Mouse (Mus musculus): ENCODE results near the gene Zfp652. TPM values are rescaled to one million over a fixed set of nuclear protein-coding genes. Genes with fewer than 3 reads are reported as not detected.

Zfp652 gene
- total and polyA plus RNA-seq, 2 experiments from 2014 or later = 12.6 to 25.3 TPM

DNA sequence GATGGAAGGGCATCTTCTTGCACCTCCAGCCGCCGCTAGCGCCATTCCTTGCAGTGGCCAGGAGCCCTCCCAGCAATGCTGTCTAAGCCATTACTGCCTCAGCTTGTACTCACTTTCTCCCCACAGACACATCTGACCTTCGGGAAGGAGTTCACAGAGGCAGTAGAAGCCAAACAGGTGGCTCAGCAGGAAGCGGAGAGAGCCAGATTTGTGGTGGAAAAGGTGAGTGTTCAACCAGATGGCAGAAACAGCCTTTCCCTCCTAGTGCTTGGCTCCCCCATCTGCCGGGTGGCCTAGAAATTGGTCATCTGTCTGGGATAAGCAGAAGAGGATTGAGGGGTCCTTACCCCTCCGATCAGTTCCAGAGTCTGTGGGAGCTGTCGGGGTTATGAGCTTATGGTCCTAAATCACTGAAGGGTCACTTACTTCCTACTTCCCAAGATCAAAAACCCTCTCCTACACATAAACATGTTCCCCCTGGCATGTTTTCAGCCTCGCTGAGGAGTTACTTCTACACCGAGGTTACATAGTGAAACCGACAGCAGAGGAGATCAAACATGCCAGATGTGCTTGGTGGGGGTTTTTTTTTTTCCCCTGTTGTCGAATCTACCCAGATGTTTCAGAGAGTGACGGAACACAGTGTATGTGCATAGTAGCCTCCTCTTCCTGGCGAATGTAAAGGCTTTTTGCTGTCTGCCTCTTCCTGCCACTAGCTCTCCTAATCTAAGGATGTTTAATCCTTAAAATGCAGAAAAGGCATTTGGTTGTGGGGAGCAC is 34.4 kb upstream of the Zfp652 start:
- Histone ChIP-seq H3K27ac (ENCODE audit: low read depth, low read length) (no peak overlapping the region), H3K4me2 (ENCODE audit: low read depth, low read length, poor library complexity, severe bottlenecking) (no peak overlapping the region), H3K4me3 (ENCODE audit: low read depth, low read length) (no peak overlapping the region), H3K9me3 (ENCODE audit: low read length) (no peaks in the 10 kb centered on the region), H3K9ac (replicated peaks; ENCODE audit: low read length, poor library complexity, severe bottlenecking) (no peak overlapping the region), H3K36me3 (ENCODE audit: insufficient read depth, low read length) (peaks cover 65% of the 10 kb centered on the region), H3K27me3 (ENCODE audit: insufficient read depth, low read length) (no peaks in the 10 kb centered on the region), H3K4me1 (ENCODE audit: insufficient read depth, low read length) (no peaks in the 10 kb centered on the region)
- DNase-seq (ENCODE audit: low spot score) = no peak
- no peak for TF ChIP-seq CTCF (IDR thresholded peaks at IDR 0.05)
- ATAC-seq (ENCODE audit: low FRiP score) = no peak
- 94% methylated on average over 14 of the region's 14 CpGs for WGBS

DNA sequence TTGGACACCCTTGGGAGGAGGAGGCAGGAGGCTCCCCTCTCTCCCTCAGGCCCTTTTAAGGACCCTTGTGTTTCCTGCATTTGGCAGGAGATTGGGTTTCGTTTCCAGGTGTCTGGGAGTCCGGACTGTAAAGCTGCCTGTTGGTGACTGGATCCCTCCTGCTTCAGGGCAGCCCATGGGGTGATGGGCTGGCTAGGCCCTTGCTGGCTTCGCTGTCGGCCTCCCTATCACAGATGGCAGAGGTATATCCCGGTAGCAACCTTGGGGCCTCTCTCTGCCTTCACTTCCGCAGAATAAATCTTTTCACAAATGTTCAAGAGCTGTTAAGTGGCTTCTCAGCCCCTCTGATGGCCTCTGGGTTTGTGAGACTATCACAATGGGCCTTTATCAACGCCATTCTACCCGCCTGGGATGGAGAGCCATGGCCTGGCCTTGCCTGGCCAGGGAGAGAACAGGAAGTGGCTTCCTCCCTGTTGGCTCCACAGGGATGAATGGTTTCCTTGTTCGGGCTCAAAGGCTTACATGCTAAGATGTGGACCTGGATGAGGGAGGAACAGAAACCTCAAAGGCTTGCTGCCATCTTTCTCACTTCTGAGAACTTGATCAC is 30.4 kb upstream of the Zfp652 start:
- no peak for TF ChIP-seq CTCF (IDR thresholded peaks at IDR 0.05)
- H3K27me3 ChIP-seq (ENCODE audit: insufficient read depth, low read length) = no peaks in the 10 kb centered on the region
- H3K9ac ChIP-seq (replicated peaks; ENCODE audit: low read length, poor library complexity, severe bottlenecking) = no peak overlapping the region
- 75% methylated on average over 9 of the region's 9 CpGs for WGBS
- H3K4me2 ChIP-seq (ENCODE audit: low read depth, low read length, poor library complexity, severe bottlenecking) = no peak overlapping the region
- peaks cover 38% of the 10 kb centered on the region for H3K36me3 ChIP-seq (ENCODE audit: insufficient read depth, low read length)
- no peaks in the 10 kb centered on the region for H3K4me1 ChIP-seq (ENCODE audit: insufficient read depth, low read length)
- H3K27ac ChIP-seq (ENCODE audit: low read depth, low read length) = no peak overlapping the region; the same call in 1 of the 2 replicates
- DNase-seq (ENCODE audit: low spot score) (no peak), ATAC-seq (ENCODE audit: low FRiP score) (no peak)
- no peak overlapping the region for H3K4me3 ChIP-seq (ENCODE audit: low read depth, low read length)
- no peaks in the 10 kb centered on the region for H3K9me3 ChIP-seq (ENCODE audit: low read length)

DNA sequence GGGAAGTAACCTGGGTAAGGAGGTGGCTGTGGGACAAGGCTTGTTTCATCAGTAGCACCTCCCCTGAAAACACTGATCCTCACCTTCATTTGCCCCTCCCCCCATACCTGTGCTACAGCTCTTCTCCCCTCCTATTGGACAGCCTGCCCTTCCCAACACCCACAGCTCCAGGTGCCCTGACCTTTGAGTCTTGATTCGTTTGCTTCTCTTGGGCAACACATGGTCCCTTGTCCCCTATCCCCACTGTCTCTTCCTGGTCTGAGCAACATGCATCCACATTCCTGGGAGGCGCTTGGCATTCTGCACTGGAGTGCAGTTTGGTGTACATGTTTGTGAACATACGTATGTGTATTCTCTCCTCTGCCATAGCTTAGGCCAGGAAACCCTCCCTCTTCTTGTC is 29.5 kb upstream of the Zfp652 start:
- 90% methylated on average over 3 of the region's 3 CpGs for WGBS

DNA sequence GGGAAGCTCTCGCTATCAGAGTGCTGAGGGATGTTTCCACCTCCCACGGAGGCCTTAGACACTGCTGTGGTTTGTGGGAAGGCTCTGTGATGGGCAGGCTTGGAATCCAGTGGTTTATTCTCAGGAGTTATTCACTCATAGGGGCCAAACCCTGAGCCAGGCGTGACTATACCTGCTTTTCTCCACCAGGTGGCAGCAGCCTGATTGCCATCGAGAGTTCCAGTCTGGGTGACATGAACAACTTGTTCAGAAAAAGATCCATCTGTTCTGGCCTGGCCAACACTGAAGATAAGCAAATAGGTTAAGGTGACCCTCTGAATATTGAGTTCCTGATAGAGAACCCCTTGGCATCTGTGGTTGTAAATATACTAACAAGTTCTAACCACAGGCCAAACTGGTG is 26.4 kb upstream of the Zfp652 start:
- TF ChIP-seq CTCF (IDR thresholded peaks at IDR 0.05) = peak; percentile 96
- WGBS = 5% methylated on average over 4 of the region's 4 CpGs
- Histone ChIP-seq H3K27ac (ENCODE audit: low read depth, low read length) (no peak overlapping the region), H3K4me3 (ENCODE audit: low read depth, low read length) (no peak overlapping the region), H3K9me3 (ENCODE audit: low read length) (no peaks in the 10 kb centered on the region), H3K27me3 (ENCODE audit: insufficient read depth, low read length) (no peaks in the 10 kb centered on the region), H3K9ac (replicated peaks; ENCODE audit: low read length, poor library complexity, severe bottlenecking) (no peak overlapping the region), H3K4me2 (ENCODE audit: low read depth, low read length, poor library complexity, severe bottlenecking) (no peak overlapping the region), H3K4me1 (ENCODE audit: insufficient read depth, low read length) (no peaks in the 10 kb centered on the region), H3K36me3 (ENCODE audit: insufficient read depth, low read length) (peaks cover 10% of the 10 kb centered on the region)
- DNase-seq (ENCODE audit: low spot score) (peak; percentile 81), ATAC-seq (ENCODE audit: low FRiP score) (no peak)

More for the DNA sequence above, 29.5 kb upstream of the Zfp652 start:
- no peak overlapping the region for H3K4me3 ChIP-seq (ENCODE audit: low read depth, low read length)
- no peaks in the 10 kb centered on the region for H3K27me3 ChIP-seq (ENCODE audit: insufficient read depth, low read length)
- H3K4me2 ChIP-seq (ENCODE audit: low read depth, low read length, poor library complexity, severe bottlenecking) = no peak overlapping the region
- H3K4me1 ChIP-seq (ENCODE audit: insufficient read depth, low read length) = no peaks in the 10 kb centered on the region
- TF ChIP-seq CTCF (IDR thresholded peaks at IDR 0.05) = no peak
- H3K36me3 ChIP-seq (ENCODE audit: insufficient read depth, low read length) = peaks cover 29% of the 10 kb centered on the region
- ATAC-seq (ENCODE audit: low FRiP score) (no peak), DNase-seq (ENCODE audit: low spot score) (no peak)
- H3K9ac ChIP-seq (replicated peaks; ENCODE audit: low read length, poor library complexity, severe bottlenecking) = no peak overlapping the region
- H3K27ac ChIP-seq (ENCODE audit: low read depth, low read length) = no peak overlapping the region
- no peaks in the 10 kb centered on the region for H3K9me3 ChIP-seq (ENCODE audit: low read length)

DNA sequence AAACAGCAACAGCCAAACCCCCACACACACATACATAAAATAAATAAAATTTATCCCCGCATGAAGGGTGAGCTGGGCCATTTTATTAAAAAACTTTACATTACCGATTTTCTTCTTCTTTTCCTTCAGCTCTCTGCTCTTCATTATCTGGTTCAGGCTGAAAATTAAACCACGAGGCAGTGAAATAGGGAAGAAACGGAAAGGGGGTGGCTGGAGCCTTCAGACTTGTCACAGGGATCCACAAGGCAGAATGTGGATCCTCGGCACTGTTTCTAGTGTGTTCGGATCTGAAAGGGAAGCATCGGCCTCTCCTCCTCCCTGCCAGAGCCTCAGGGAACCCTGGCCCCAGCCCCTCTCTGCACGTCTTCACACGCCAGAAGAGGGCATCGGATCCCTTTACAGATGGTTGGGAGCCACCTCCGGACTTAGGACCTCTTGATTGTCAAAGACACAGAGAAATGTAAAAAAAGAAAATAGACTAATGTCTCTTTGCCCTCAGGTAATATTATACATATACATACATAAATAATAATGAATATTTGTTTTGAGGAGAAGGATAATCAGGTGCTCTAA is 25.3 kb upstream of the Zfp652 start:
- no peaks in the 10 kb centered on the region for H3K9me3 ChIP-seq (ENCODE audit: low read length)
- DNase-seq (ENCODE audit: low spot score) = no peak
- no peak overlapping the region for H3K27ac ChIP-seq (ENCODE audit: low read depth, low read length)
- ATAC-seq (ENCODE audit: low FRiP score) = no peak
- peak; percentile 48 for TF ChIP-seq CTCF (IDR thresholded peaks at IDR 0.05)
- no peak overlapping the region for H3K4me3 ChIP-seq (ENCODE audit: low read depth, low read length)
- no peak overlapping the region for H3K9ac ChIP-seq (replicated peaks; ENCODE audit: low read length, poor library complexity, severe bottlenecking)
- no peaks in the 10 kb centered on the region for H3K27me3 ChIP-seq (ENCODE audit: insufficient read depth, low read length)
- peaks cover 2% of the 10 kb centered on the region; the same call in 1 of the 2 replicates for H3K36me3 ChIP-seq (ENCODE audit: insufficient read depth, low read length)
- no peaks in the 10 kb centered on the region for H3K4me1 ChIP-seq (ENCODE audit: insufficient read depth, low read length)
- no peak overlapping the region for H3K4me2 ChIP-seq (ENCODE audit: low read depth, low read length, poor library complexity, severe bottlenecking)
- WGBS = 42% methylated on average over 11 of the region's 11 CpGs

DNA sequence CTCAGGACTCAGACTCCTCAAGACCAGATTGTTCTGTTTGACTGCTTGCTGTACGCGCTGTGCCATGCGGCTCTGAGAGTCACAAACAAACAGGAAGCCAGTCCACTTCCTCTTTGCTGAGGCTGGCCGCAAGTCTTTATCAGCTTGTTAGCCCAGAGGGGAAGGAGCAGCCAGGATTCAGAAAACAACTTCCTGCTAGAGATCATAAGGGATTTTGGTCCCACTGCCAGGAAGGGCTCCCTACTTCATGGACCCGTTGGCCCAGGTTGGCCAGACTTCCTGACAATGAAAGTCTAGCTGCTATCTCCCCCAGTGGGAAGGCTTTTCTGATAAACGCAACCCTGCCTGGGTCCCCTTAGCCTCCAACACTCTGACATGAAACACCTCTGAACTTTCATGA is 24.0 kb upstream of the Zfp652 start:
- Histone ChIP-seq H3K36me3 (ENCODE audit: insufficient read depth, low read length) (no peaks in the 10 kb centered on the region), H3K27me3 (ENCODE audit: insufficient read depth, low read length) (no peaks in the 10 kb centered on the region), H3K9me3 (ENCODE audit: low read length) (no peaks in the 10 kb centered on the region), H3K4me1 (ENCODE audit: insufficient read depth, low read length) (no peaks in the 10 kb centered on the region), H3K27ac (ENCODE audit: low read depth, low read length) (no peak overlapping the region), H3K4me2 (ENCODE audit: low read depth, low read length, poor library complexity, severe bottlenecking) (no peak overlapping the region), H3K4me3 (ENCODE audit: low read depth, low read length) (no peak overlapping the region), H3K9ac (replicated peaks; ENCODE audit: low read length, poor library complexity, severe bottlenecking) (no peak overlapping the region)
- ATAC-seq (ENCODE audit: low FRiP score) (no peak), DNase-seq (ENCODE audit: low spot score) (no peak)
- WGBS = 86% methylated on average over 6 of the region's 6 CpGs
- no peak for TF ChIP-seq CTCF (IDR thresholded peaks at IDR 0.05)

Data from midbrain, postnatal 0 days (tissue).